Mouse (Mus musculus) embryonic facial prominence, embryonic 10.5 days (tissue): Measurements from ENCODE around the gene Fbxo42. TPM values are rescaled to one million over a fixed set of nuclear protein-coding genes. Genes with fewer than 3 reads are reported as not detected.
A peak's percentile ranks its signal among the peaks of the same experiment; 100 is the strongest.
"Not testable (repeated sequence)": the region's sequence is repeated elsewhere in the genome, so short reads cannot be mapped to it uniquely, and the experiment has no call there.

Source experiments
- DNase-seq: peaks from one replicate; pipeline ENCODE4 v3.0.0-alpha.2; 2017; ENCODE audit warnings: low spot score
- H3K27ac ChIP-seq: fragments of 300-500 bp; sonication (generic); replicated peaks from 2 replicates; pipeline ENCODE4 v1.5.1; 2016; ENCODE audit warnings: mild to moderate bottlenecking
- H3K27me3 ChIP-seq: fragments of 300-500 bp; sonication (generic); replicated peaks from 2 replicates; pipeline ENCODE4 v1.6.1; 2016; ENCODE audit warnings: low read depth, mild to moderate bottlenecking; ENCODE audit not compliant: poor library complexity, severe bottlenecking
- H3K36me3 ChIP-seq: fragments of 300-500 bp; sonication (generic); replicated peaks from 2 replicates; pipeline ENCODE4 v1.6.1; 2016; ENCODE audit warnings: mild to moderate bottlenecking, moderate library complexity
- H3K4me1 ChIP-seq: fragments of 300-500 bp; sonication (generic); 2 replicates; pipeline ENCODE4 v1.6.1; 2016
- H3K4me3 ChIP-seq: fragments of 300-500 bp; sonication (generic); 2 replicates; pipeline ENCODE4 v1.5.1; 2016; ENCODE audit warnings: mild to moderate bottlenecking, moderate library complexity
- H3K9me3 ChIP-seq: fragments of 300-500 bp; sonication (generic); 2 replicates; pipeline ENCODE4 v1.6.1; 2016; ENCODE audit warnings: mild to moderate bottlenecking
- WGBS: fragments of 180-500 bp; shearing (Covaris S2); methylation state at CpG from one replicate; pipeline ENCODE4 v1.1.7; 2016; 5-methylcytosine and 5-hydroxymethylcytosine counted together
- polyA plus RNA-seq: library from polyadenylated mRNA; unstranded; fragments of >200 nt; fragmentation: Nextera tagmentation; extraction: Ambion mirVana; gene quantifications from 2 replicates; pipeline ENCODE4 v1.2.1, GENCODE M21; 2016

Gene Fbxo42
- polyA plus RNA-seq, 1 experiment from 2014 or later: 29.3 TPM

DNA sequence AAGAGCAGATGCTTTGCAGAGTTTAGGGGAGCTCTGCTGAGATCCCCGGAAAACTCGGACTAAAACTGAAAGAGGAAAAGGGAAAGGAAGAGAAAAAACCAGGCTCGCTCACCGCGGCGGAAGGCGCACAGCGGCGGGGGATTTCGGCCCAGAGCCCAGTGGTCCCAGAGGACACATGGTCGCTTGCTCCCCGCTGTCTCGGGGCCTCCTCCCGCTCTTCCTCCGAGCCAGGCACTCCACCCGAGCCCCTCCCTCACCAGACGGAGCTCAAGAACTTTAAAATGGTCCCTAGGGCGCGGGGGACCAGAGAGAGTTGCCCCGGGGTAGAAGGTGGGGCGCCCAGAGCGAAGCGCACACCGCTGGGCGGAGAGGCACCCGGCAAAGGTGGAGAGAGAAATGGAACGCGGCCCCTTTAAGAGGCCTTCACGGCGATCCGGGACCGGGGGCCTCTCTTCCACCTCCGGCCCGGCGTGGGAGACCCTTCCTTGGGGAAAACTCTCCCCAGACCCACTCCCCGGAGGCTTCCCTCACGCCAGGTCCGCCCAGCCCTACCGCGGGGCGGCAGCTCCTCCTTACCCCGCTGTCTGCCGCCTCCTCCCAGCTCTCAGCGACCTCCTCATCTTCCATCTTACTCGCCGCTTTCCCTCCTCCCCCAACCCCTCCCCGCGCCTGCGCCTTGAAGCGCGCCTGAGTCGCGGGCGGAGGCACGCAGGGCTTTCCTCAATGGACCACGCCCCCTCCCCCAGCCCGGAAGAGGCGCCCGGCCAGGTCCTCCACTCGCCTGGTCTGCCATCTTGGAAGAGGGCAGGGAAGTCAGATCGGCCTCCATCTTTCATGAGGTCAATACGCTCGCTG lies 8.4 kb upstream of the Fbxo42 start, which contains the start of gene Szrd1:
Gene Szrd1, minus strand, starts transcription at position 660 of the 855 bp plus-strand sequence.
- Histone ChIP-seq H3K4me1 (peaks cover 44% of the 10 kb centered on the region), H3K4me3 (peak within 1 kb of the TSS; percentile 75), H3K27ac (peak within 1 kb of the TSS; percentile 98), H3K27me3 (no peaks in the 10 kb centered on the region), H3K9me3 (no peaks in the 10 kb centered on the region), H3K36me3 (peaks cover 24% of the 10 kb centered on the region)
- peak; percentile 100 for DNase-seq
- WGBS: under 1% methylated on average over 63 of the region's 63 CpGs

DNA sequence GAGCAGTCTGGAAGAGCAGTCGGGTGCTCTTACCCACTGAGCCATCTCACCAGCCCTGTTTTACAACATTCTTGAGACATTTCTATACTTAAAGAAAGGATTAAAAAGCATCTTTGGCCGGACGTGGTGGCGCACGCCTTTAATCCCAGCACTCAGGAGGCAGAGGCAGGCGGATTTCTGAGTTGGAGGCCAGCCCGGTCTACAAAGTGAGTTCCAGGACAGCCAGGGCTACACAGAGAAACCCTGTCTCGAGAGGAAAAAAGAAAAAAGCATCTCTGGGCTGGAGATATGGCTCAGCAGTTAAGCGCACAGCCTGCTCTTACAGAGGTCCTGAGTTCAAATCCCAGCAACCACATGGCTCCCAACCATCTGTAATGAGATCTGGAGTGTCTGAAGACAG lies 7.4 kb upstream of the Fbxo42 start:
- not testable (repeated sequence) for H3K4me3 ChIP-seq, H3K9me3 ChIP-seq, H3K27ac ChIP-seq, H3K27me3 ChIP-seq, DNase-seq
- peaks cover 34% of the 10 kb centered on the region for H3K4me1 ChIP-seq
- 88% methylated on average over 9 of the region's 9 CpGs for WGBS
- peaks cover 14% of the 10 kb centered on the region for H3K36me3 ChIP-seq

- DNase-seq: no peak
- 92% methylated on average over 6 of the region's 6 CpGs for WGBS
- no peaks in the 10 kb centered on the region for H3K27me3 ChIP-seq
Observed at GRCm38 (mm10) chr4:141140967-141141366, 6.7 kb upstream of the Fbxo42 start.

DNA sequence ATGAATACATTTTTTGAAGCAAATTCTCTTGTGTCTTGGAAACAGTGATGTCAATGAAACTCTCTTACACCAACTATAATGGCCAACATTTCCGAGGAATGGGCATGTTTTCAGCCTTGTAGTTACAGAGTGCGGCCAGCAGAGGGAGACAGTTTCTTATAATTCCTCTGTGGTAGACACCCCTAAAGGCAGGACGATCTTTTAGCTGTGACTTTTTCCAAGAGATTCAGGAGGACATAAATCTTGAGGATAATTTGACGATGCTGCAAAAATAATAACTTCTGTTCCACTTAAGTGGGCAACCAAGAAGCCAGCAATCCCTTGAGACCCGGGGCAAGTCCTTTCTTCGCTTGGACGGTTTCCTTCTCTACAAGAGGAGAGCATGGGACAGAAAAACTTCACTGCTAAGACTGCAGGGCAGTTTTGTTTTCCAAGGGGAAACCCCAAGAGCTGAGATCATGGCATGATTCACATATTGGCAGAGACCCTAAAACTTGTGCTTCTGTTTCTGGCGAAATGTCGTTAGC lies 5.4 kb upstream of the Fbxo42 start:
- H3K27ac ChIP-seq: no peak overlapping the region
- peak; percentile 75 for DNase-seq
- no peaks in the 10 kb centered on the region for H3K27me3 ChIP-seq
- WGBS: 28% methylated on average over 9 of the region's 9 CpGs
- peaks cover 22% of the 10 kb centered on the region for H3K4me1 ChIP-seq
- H3K36me3 ChIP-seq: no peaks in the 10 kb centered on the region
- no peaks in the 10 kb centered on the region for H3K9me3 ChIP-seq
- no peak overlapping the region for H3K4me3 ChIP-seq

More at GRCm38 (mm10) chr4:141140967-141141366, 6.7 kb upstream of the Fbxo42 start:
- peaks cover 30% of the 10 kb centered on the region for H3K4me1 ChIP-seq
- peaks cover 10% of the 10 kb centered on the region for H3K36me3 ChIP-seq
- no peak overlapping the region for H3K27ac ChIP-seq
- H3K4me3 ChIP-seq: no peak overlapping the region
- H3K9me3 ChIP-seq: no peaks in the 10 kb centered on the region

DNA sequence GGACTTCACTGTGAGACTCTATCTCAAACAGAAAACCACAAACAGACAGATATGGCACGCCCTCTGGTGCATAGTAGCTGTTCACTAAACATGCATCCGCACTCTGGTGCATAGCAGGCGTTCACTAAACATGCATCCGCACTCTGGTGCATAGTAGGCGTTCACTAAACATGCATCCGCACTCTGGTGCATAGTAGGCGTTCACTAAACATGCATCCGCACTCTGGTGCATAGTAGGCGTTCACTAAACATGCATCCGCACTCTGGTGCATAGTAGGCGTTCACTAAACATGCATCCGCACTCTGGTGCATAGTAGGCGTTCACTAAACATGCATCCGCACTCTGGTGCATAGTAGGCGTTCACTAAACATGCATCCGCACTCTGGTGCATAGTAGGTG lies 2.6 kb upstream of the Fbxo42 start:
- not testable (repeated sequence) for H3K27ac ChIP-seq, DNase-seq, H3K27me3 ChIP-seq, H3K9me3 ChIP-seq, H3K36me3 ChIP-seq, H3K4me3 ChIP-seq
- 95% methylated on average over 13 of the region's 16 CpGs for WGBS
- H3K4me1 ChIP-seq: peaks cover 19% of the 10 kb centered on the region

GRCm38 (mm10) chr4:141146491-141147033 lies 1.2 kb upstream of the Fbxo42 start:
- H3K4me1 ChIP-seq: peaks cover 20% of the 10 kb centered on the region
- no peak overlapping the region for H3K27ac ChIP-seq
- DNase-seq: no peak
- no peak overlapping the region for H3K4me3 ChIP-seq
- H3K36me3 ChIP-seq: 0 out of 2 replicates have a peak, but pooled peaks cover 2% of the 10 kb centered on the region
- no peaks in the 10 kb centered on the region for H3K27me3 ChIP-seq
- WGBS: 92% methylated on average over 6 of the region's 6 CpGs
- no peaks in the 10 kb centered on the region for H3K9me3 ChIP-seq

DNA sequence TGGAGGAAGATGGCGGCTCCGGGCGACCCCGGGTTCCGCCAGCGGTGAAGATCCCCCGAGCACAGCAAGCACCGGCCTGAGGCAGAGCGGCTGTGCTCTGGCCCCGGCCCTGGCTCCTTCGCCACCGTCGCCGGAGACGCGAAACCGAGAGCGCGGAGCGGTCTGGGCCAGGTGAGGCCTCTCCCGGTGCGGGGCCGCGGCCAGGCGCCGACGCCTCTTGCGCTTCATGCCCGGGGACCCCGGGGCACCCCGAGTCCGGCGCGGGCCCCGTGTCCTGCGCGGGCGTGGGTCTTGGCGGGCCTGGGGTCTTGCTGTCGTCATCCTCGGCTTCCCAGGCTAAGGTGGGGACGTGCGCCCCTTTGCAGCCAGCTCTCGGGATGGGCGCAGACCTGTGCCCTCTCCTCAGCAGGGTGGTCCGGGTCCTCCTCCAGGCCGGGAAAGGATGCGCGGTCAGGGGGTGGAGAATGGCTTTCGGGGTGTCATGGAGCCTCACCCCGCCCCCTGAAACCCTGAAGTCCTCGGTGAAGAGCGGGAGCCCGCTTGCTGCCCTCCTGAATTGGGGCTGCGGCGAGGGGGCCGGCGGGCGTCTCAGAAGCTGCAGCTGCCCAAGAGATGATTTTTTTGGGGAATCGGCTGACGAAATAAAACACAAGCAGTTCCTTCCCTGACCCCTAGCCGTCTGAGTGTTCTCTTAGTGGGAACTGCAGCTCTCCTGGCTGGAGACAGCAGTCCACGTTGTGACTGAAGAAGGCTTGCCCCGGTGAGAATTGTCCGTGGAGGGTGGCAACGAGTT lies 492 bp downstream of the Fbxo42 start:
- Histone ChIP-seq H3K36me3 (0 out of 2 replicates have a peak, but pooled peaks cover 2% of the 10 kb centered on the region), H3K4me3 (peak overlapping the region; percentile 99), H3K9me3 (no peaks in the 10 kb centered on the region), H3K27me3 (no peaks in the 10 kb centered on the region), H3K27ac (peak overlapping the region; percentile 95), H3K4me1 (peaks cover 26% of the 10 kb centered on the region)
- DNase-seq: no peak
- WGBS: under 1% methylated on average over 66 of the region's 66 CpGs

DNA sequence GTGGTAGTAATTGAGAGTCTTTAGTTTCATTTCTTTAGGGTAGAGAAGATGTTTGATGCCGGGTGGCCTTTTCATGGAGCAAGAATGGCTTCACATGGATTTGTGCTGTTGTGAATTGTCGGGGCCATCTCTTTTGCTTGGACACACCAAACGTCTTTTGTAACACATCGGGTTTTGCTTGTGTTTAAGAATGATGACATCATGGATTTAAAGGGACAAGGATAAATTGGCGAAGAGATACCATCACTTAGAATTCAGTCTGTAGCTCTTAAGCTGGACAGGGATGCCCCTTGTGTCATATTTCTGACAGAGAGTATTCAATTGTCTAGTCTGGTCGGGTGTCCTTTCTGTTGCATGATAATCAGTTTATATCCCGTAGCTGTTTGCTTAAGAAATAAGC lies 1.4 kb downstream of the Fbxo42 start:
- WGBS: 50% methylated on average over 7 of the region's 7 CpGs
- 0 out of 2 replicates have a peak, but pooled peaks cover 2% of the 10 kb centered on the region for H3K36me3 ChIP-seq
- no peak overlapping the region; the same call in 1 of the 2 replicates for H3K27ac ChIP-seq
- peak overlapping the region; percentile 99 for H3K4me3 ChIP-seq
- no peak for DNase-seq
- H3K27me3 ChIP-seq: no peaks in the 10 kb centered on the region
- H3K9me3 ChIP-seq: no peaks in the 10 kb centered on the region
- peaks cover 26% of the 10 kb centered on the region for H3K4me1 ChIP-seq

DNA sequence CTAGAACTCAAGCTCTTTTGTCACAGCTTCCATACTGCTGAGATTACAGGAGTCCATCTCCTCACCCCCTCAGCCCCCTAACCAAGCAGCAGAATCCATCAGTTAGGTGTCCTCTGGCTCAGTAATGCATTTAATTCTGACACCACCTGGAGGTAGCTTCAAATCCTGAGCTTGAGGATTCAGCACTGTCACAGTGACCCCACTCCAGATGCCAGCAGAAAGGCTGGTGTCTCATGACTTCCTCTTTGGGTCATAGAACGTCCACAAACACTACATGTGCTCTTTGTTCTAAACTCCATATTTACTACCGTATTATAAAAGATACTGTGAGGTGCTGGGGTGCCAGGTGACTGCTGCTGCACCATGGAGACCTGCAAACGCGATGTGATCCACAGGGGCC lies 9.8 kb downstream of the Fbxo42 start:
- H3K4me3 ChIP-seq: no peak overlapping the region
- H3K4me1 ChIP-seq: peaks cover 25% of the 10 kb centered on the region
- WGBS: 83% methylated on average over 4 of the region's 4 CpGs
- no peak for DNase-seq
- no peaks in the 10 kb centered on the region for H3K9me3 ChIP-seq
- H3K27ac ChIP-seq: no peak overlapping the region
- H3K27me3 ChIP-seq: no peaks in the 10 kb centered on the region
- H3K36me3 ChIP-seq: peaks cover 13% of the 10 kb centered on the region

DNA sequence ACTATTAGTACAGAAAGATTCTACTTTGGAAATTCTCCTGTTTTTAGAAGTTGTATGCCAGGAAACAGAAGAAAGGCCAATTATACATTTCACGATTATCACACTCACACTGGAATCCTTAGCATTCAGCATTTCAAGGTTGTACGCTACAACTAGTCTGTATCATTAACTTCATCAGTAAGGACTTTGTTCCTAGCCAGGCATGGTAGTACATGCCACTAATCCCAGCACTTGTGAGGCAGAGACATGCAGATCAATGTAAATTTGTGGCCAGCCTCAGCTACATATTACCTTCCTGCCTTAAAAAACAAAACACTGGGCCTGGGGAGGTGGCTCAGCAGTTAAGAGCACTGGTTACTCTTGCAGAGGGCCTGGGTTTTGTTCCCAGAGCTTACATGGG lies 10.9 kb downstream of the Fbxo42 start:
- H3K27ac ChIP-seq: peak overlapping the region; percentile 12; the same call in 1 of the 2 replicates
- no peak for DNase-seq
- peaks cover 22% of the 10 kb centered on the region for H3K4me1 ChIP-seq
- H3K36me3 ChIP-seq: peaks cover 23% of the 10 kb centered on the region
- H3K4me3 ChIP-seq: no peak overlapping the region
- H3K27me3 ChIP-seq: no peaks in the 10 kb centered on the region
- H3K9me3 ChIP-seq: no peaks in the 10 kb centered on the region
- 87% methylated on average over 2 of the region's 2 CpGs for WGBS

DNA sequence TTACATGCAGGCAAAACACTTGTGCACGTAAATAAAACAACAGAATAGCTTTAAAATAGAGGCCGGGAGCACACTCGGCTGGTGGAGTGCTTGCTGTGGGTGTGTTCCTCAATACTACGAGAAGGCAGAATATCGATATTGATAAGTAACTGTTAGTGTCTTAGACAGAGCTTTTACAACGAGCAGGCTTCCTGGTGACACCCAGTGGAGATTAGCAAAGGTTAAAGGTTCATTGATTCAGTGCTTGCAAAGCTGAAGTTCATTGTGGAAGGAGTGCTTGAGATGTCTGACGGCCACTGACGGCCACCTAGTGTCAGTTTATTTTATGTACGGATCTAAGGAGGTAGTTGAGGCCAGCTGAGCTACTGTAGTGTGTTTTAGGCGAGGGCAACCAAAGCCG lies 11.4 kb downstream of the Fbxo42 start:
- Histone ChIP-seq H3K27me3 (no peaks in the 10 kb centered on the region), H3K4me1 (peaks cover 22% of the 10 kb centered on the region), H3K27ac (0 out of 2 replicates have a peak overlapping the region, but pooled peaks have one; percentile 12), H3K36me3 (peaks cover 27% of the 10 kb centered on the region), H3K9me3 (no peaks in the 10 kb centered on the region), H3K4me3 (no peak overlapping the region)
- DNase-seq: no peak
- WGBS: 58% methylated on average over 11 of the region's 11 CpGs

DNA sequence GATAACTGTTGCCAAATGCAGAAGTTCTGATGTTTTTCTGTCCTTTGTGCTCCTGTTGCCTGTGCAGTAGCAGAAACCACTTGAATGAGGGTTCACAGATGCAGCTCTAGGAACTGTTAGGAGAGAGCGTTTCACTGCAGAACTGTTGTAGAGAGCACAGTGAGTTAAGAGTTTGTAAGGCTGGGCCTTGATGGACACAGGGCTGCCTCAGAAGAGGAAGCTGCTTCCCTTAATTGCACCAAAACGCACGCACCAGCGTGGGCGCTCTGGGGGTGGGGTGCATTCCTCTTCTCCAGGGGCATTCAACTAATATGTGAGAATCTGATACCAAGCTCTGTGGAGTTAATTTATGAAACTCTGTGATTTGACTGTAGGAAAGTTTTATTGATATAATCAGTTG lies 12.0 kb downstream of the Fbxo42 start:
- Histone ChIP-seq H3K4me3 (no peak overlapping the region), H3K4me1 (peaks cover 22% of the 10 kb centered on the region), H3K27me3 (no peaks in the 10 kb centered on the region), H3K27ac (0 out of 2 replicates have a peak overlapping the region, but pooled peaks have one; percentile 1), H3K9me3 (peaks cover 5% of the 10 kb centered on the region; the same call in 1 of the 2 replicates), H3K36me3 (peaks cover 32% of the 10 kb centered on the region)
- WGBS: 56% methylated on average over 5 of the region's 5 CpGs
- DNase-seq: no peak
